Mouse (Mus musculus) neural tube, embryonic 10.5 days (tissue): ENCODE results near the gene Fam43a.
A peak's percentile ranks its signal among the peaks of the same experiment; 100 is the strongest.

ENCODE experiments used
- DNase-seq: peaks from one replicate; pipeline ENCODE4 v3.0.0-alpha.2; 2017; ENCODE audit warnings: low spot score; ENCODE audit errors: extremely low spot score

Fam43a gene

GRCm38 (mm10) chr16:30599491-30600268 lies at the start of gene Fam43a:
TSS of gene Fam43a (plus strand) at chr16:30599723.
- DNase-seq = peak; percentile 92

- DNase-seq = peak; percentile 91
Observed at GRCm38 (mm10) chr16:30549966-30550747, 49.4 kb upstream of the Fam43a start.

- DNase-seq = no peak
Observed at GRCm38 (mm10) chr16:30550748-30551192, 48.8 kb upstream of the Fam43a start, which contains the start of gene Tmem44. TSS of gene Tmem44 (minus strand) at chr16:30550842.

- DNase-seq = no peak
Observed at GRCm38 (mm10) chr16:30552621-30553338, 46.7 kb upstream of the Fam43a start.

- DNase-seq = no peak
Observed at GRCm38 (mm10) chr16:30554109-30554508, 45.4 kb upstream of the Fam43a start.

- DNase-seq = no peak
Observed at GRCm38 (mm10) chr16:30559312-30559992, 40.1 kb upstream of the Fam43a start.

GRCm38 (mm10) chr16:30560601-30561000 lies 38.9 kb upstream of the Fam43a start:
- no peak for DNase-seq

GRCm38 (mm10) chr16:30565631-30566030 lies 33.9 kb upstream of the Fam43a start:
- DNase-seq = no peak

- no peak for DNase-seq
Observed at GRCm38 (mm10) chr16:30570173-30570572, 29.4 kb upstream of the Fam43a start.

GRCm38 (mm10) chr16:30571378-30571777 lies 28.1 kb upstream of the Fam43a start:
- DNase-seq = no peak

GRCm38 (mm10) chr16:30572239-30572638 lies 27.3 kb upstream of the Fam43a start:
- DNase-seq = no peak

GRCm38 (mm10) chr16:30575815-30576214 lies 23.7 kb upstream of the Fam43a start:
- no peak for DNase-seq

GRCm38 (mm10) chr16:30576392-30576791 lies 23.1 kb upstream of the Fam43a start:
- DNase-seq = no peak

GRCm38 (mm10) chr16:30580765-30581164 lies 18.8 kb upstream of the Fam43a start:
- no peak for DNase-seq

GRCm38 (mm10) chr16:30586935-30587493 lies 12.5 kb upstream of the Fam43a start:
- DNase-seq = no peak

- peak; percentile 85 for DNase-seq
Observed at GRCm38 (mm10) chr16:30587494-30588327, 11.8 kb upstream of the Fam43a start, which contains the start of gene Lsg1. TSS of gene Lsg1 (minus strand) at chr16:30587592.

GRCm38 (mm10) chr16:30590264-30591209 lies 9.0 kb upstream of the Fam43a start:
- DNase-seq = no peak

- DNase-seq = no peak
Observed at GRCm38 (mm10) chr16:30591990-30592389, 7.5 kb upstream of the Fam43a start.

GRCm38 (mm10) chr16:30595356-30595755 lies 4.2 kb upstream of the Fam43a start:
- DNase-seq = no peak
